In genomic region chr13:57354606-57355005, GRCm38 (mm10) we compare ENCODE assay signal across 20 mouse cellular contexts.
"Had no signal": no experiment of that assay in that cellular context is flagged by ENCODE, and none has a peak within 500 bp of the region (broad histone marks: within the 10 kb centered on the region; RNA-seq: fewer than 3 reads in every experiment).

No protein-coding gene starts in this region.

- H3K4me1 ChIP-seq: megakaryocyte, embryonic 14.5 days; midbrain, embryonic 13.5 days; neural tube, embryonic 13.5 days; stomach, embryonic 15.5 days had no signal

- H3K9ac ChIP-seq: liver, embryonic 14.5 days; liver, postnatal 0 days; lung, embryonic 14.5 days; midbrain, embryonic 13.5 days; neural tube, embryonic 13.5 days; stomach, embryonic 15.5 days had no signal

- H3K4me3 ChIP-seq: layer of hippocampus, adult 2 months; megakaryocyte, embryonic 14.5 days; midbrain, embryonic 10.5 days; midbrain, embryonic 13.5 days; myocyte; neural tube, embryonic 13.5 days; stomach, embryonic 15.5 days had no signal

- H3K27ac ChIP-seq: kidney, postnatal 0 days; layer of hippocampus, adult 2 months; liver, embryonic 14.5 days; macrophage; midbrain, embryonic 10.5 days; midbrain, embryonic 13.5 days; neural tube, embryonic 13.5 days; stomach, embryonic 15.5 days had no signal

- H3K36me3 ChIP-seq: midbrain, embryonic 10.5 days; midbrain, embryonic 13.5 days; neural tube, embryonic 13.5 days; stomach, embryonic 15.5 days had no signal

- H3K9me3 ChIP-seq: midbrain, embryonic 10.5 days; midbrain, embryonic 13.5 days; neural tube, embryonic 13.5 days; stomach, embryonic 15.5 days had no signal

- ATAC-seq: liver, postnatal 0 days; lung, postnatal 0 days; midbrain, embryonic 13.5 days; midbrain, embryonic 16.5 days had no signal

- DNase-seq: kidney, adult 2 months; layer of hippocampus, adult 9-11 months; liver, postnatal 0 days; right cerebral cortex, postnatal 25 days; spleen, adult 18-20 months; thymus, postnatal 25 days had no signal

- H3K27me3 ChIP-seq: megakaryocyte, embryonic 14.5 days; midbrain, embryonic 13.5 days; neural tube, embryonic 13.5 days; stomach, embryonic 15.5 days had no signal

- H3K4me2 ChIP-seq: liver, embryonic 11.5 days; lung, embryonic 14.5 days; midbrain, embryonic 13.5 days; neural tube, embryonic 13.5 days; stomach, embryonic 15.5 days had no signal
